Mouse (Mus musculus): ENCODE data around the gene Fhl2. TPM values are rescaled to one million over a fixed set of nuclear protein-coding genes. Genes with fewer than 3 reads are reported as not detected.

Gene Fhl2
- polyA plus RNA-seq, 1 experiment: 56.9 TPM

DNA sequence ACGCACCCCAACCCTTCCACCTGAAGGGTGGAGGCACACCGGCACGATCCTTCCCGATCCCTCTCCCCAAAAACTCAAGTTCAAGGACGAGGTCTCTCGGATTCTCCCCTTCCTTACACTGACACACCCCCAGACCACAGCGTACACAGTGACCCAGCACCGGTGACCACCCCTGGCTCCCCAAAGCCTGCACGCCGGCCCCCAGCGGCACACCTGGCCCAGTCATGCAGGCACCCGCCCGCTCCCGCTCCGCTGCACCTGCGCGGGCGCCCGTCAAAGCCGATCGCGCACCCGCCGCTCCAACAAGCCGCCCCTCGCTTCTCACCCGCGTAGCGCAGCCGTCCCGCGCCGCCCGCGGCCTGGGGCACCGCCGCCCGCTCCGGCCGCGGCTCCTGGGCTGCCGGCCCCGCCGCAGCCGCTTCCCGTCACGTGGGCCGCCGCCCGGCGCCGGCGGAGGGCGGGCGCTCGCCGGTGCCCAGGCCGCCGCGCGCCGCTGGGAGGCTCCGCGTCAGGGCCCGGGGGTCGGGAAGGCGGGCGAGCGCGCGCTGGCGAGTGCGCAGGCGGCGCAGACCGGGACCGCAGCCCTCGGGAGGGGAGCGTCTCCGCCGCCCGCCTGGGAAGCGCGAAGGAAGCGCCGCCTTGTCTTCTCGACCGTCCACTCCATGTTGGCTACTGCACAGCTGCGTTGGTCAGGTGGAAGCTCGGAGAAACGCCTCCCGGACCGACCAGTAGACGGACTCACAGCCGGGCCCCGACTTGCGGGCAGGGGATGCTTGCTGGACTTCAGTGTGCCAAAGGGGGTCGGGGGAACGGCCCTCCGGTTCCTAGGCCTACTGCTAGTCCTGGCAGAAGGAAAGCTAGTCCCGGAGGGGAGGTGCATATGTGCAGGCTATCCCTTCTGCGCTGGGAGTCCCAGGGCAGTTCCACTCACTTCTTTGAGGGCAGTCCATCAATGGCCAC is 104.4 kb downstream of the Fhl2 start:
- 1% methylated on average over 99 of the region's 102 CpGs for WGBS
- H3K36me3 ChIP-seq (ENCODE audit: control insufficient read depth, insufficient read depth, low read length): no peaks in the 10 kb centered on the region
- no peak; the same call in 1 of the 2 replicates for TF ChIP-seq POLR2A (IDR thresholded peaks at IDR 0.05; ENCODE audit: low read depth, low read length)
- TF ChIP-seq CTCF (IDR thresholded peaks at IDR 0.05; ENCODE audit: extremely low read depth, insufficient read length, insufficient replicate concordance, low read depth, low read length): no peak
- peaks cover 7% of the 10 kb centered on the region for H3K4me1 ChIP-seq (ENCODE audit: control insufficient read depth, insufficient read depth, insufficient read length, low read length)
- H3K27ac ChIP-seq (ENCODE audit: insufficient read depth, low read depth, low read length): peak overlapping the region; percentile 73
- H3K4me3 ChIP-seq (ENCODE audit: low read depth, low read length): peak overlapping the region; percentile 93
- no peaks in the 10 kb centered on the region for H3K27me3 ChIP-seq (ENCODE audit: control insufficient read depth, insufficient read depth, low read length)

DNA sequence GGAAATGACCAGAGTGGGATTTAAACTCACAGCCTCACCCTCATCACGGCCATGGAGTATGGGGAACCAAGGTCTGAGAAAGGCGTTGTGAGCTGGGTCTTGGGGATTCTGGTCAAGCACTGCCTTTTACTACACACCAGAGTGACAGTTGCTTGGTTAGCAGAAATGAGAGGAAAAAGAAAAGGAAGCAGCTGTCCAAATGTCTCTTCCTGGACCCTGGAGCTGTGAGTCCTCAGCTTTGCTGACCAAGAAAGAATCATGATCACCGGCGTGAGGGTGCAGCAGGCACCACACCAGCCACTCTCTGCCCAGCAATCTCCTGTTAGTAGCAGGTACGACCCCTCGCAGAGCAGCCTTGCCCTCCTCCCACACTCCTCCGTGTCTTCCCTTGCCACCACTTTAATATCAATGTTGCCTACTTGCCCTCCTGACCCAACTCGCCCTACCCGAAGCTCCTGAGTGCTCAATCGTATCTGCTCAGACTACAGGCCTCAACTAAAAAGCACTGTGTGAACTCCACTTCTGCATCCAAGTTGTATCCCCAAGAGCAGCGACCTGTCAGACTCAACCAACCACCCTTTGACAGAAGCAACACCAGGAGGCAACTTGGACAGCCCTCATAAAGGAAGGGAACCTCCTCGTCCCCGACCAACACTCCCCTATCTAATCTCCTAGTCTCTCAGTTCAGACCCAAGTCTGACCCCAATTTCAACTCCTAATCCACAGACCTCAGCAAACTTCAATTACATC is 105.3 kb downstream of the Fhl2 start:
- Histone ChIP-seq H3K4me1 (ENCODE audit: control insufficient read depth, insufficient read depth, insufficient read length, low read length) (peaks cover 7% of the 10 kb centered on the region), H3K36me3 (ENCODE audit: control insufficient read depth, insufficient read depth, low read length) (no peaks in the 10 kb centered on the region), H3K4me3 (ENCODE audit: low read depth, low read length) (peak overlapping the region; percentile 93), H3K27me3 (ENCODE audit: control insufficient read depth, insufficient read depth, low read length) (no peaks in the 10 kb centered on the region), H3K27ac (ENCODE audit: insufficient read depth, low read depth, low read length) (no peak overlapping the region)
- WGBS: 29% methylated on average over 13 of the region's 13 CpGs
- no peak for TF ChIP-seq CTCF (IDR thresholded peaks at IDR 0.05; ENCODE audit: extremely low read depth, insufficient read length, insufficient replicate concordance, low read depth, low read length)
- no peak for TF ChIP-seq POLR2A (IDR thresholded peaks at IDR 0.05; ENCODE audit: low read depth, low read length)

DNA sequence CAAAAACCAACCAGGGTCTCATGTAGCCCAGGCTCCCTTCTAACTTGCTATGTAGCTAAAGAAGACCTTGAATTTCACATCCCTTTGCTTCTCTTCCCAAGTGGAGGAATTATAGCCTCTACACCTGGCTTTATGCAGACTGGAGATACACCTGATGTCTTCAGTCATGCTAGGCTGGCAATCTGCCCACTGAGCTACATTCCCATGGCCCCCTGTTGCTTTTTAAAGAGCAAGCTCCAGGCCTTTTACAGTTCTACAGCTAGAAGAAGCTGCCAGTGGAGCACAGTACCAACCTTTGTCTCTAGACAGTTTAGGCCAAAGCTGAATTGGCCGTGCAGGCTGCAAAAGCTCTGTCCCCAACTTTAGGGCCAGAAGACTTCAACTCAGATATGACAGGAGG is 106.4 kb downstream of the Fhl2 start:
- Histone ChIP-seq H3K36me3 (ENCODE audit: control insufficient read depth, insufficient read depth, low read length) (no peaks in the 10 kb centered on the region), H3K27ac (ENCODE audit: insufficient read depth, low read depth, low read length) (no peak overlapping the region), H3K27me3 (ENCODE audit: control insufficient read depth, insufficient read depth, low read length) (no peaks in the 10 kb centered on the region), H3K4me1 (ENCODE audit: control insufficient read depth, insufficient read depth, insufficient read length, low read length) (peaks cover 7% of the 10 kb centered on the region), H3K4me3 (ENCODE audit: low read depth, low read length) (no peak overlapping the region)
- TF ChIP-seq POLR2A (IDR thresholded peaks at IDR 0.05; ENCODE audit: low read depth, low read length) (no peak), CTCF (IDR thresholded peaks at IDR 0.05; ENCODE audit: extremely low read depth, insufficient read length, insufficient replicate concordance, low read depth, low read length) (no peak)
- WGBS: 71% methylated on average over 1 of the region's 1 CpGs

DNA sequence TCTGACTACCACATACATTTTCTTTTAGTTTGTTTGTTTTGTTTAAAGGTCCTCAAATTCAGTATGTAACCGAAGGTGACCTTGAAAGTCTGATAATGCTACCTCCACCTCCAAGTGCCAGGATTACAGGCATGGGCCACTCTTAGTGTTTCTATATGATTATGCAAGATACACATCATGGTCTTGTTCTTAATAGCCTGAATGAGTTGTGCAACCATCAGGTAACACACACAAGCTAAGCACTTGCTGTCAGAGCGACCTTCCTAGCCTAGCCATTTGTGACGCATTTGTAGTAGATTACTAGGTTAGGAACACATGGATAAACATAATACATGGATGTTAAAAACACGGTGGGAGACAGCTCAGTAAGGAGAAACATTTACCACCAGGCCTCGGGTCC is 113.8 kb downstream of the Fhl2 start:
- TF ChIP-seq POLR2A (IDR thresholded peaks at IDR 0.05; ENCODE audit: low read depth, low read length) (no peak), CTCF (IDR thresholded peaks at IDR 0.05; ENCODE audit: extremely low read depth, insufficient read length, insufficient replicate concordance, low read depth, low read length) (no peak)
- Histone ChIP-seq H3K27me3 (ENCODE audit: control insufficient read depth, insufficient read depth, low read length) (no peaks in the 10 kb centered on the region), H3K4me1 (ENCODE audit: control insufficient read depth, insufficient read depth, insufficient read length, low read length) (no peaks in the 10 kb centered on the region), H3K4me3 (ENCODE audit: low read depth, low read length) (no peak overlapping the region), H3K36me3 (ENCODE audit: control insufficient read depth, insufficient read depth, low read length) (no peaks in the 10 kb centered on the region), H3K27ac (ENCODE audit: insufficient read depth, low read depth, low read length) (no peak overlapping the region)
- WGBS: 77% methylated on average over 5 of the region's 5 CpGs

DNA sequence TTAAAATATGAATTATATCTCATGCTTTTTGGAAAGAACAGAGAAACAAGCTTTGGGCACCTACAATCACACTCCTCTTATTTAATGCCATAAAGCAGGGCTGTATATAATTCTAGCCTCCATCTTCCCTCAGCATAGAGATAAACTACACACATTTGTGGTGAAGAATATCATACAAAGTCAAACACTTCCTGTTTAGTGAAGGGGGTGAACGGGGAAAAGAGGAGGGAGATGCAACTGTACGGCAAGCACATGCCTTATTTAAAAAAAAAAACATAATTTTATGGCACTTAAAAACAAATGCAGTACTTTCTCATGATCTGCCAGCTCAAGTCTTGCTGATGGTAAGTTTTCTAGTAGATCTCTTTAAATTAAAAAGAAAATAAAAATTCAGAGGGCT is 118.7 kb downstream of the Fhl2 start:
- peaks cover 9% of the 10 kb centered on the region for H3K36me3 ChIP-seq (ENCODE audit: control insufficient read depth, insufficient read depth, low read length)
- H3K27ac ChIP-seq (ENCODE audit: insufficient read depth, low read depth, low read length): no peak overlapping the region
- no peak overlapping the region for H3K4me3 ChIP-seq (ENCODE audit: low read depth, low read length)
- H3K27me3 ChIP-seq (ENCODE audit: control insufficient read depth, insufficient read depth, low read length): no peaks in the 10 kb centered on the region
- WGBS: 75% methylated on average over 2 of the region's 2 CpGs
- H3K4me1 ChIP-seq (ENCODE audit: control insufficient read depth, insufficient read depth, insufficient read length, low read length): no peaks in the 10 kb centered on the region
- no peak for TF ChIP-seq POLR2A (IDR thresholded peaks at IDR 0.05; ENCODE audit: low read depth, low read length)
- TF ChIP-seq CTCF (IDR thresholded peaks at IDR 0.05; ENCODE audit: extremely low read depth, insufficient read length, insufficient replicate concordance, low read depth, low read length): no peak

DNA sequence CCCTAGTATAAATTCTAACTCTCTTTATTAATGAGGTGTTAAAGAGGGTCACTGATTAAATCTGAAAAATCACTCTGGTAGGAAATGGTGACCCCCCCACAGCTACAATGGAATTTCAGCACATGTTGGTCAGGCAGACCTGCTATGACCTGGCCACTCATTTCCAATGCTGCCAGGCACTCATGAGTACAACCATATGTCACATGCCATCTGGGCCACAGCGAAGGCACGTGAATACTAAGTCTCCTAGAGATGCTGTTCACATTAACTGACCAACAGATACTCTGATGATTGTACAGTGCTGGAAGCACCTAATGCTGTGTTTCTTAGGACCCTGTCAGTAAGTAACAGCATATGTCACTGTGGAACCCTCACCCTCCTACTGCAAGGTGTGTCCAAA is 122.0 kb downstream of the Fhl2 start:
- TF ChIP-seq CTCF (IDR thresholded peaks at IDR 0.05; ENCODE audit: extremely low read depth, insufficient read length, insufficient replicate concordance, low read depth, low read length) (no peak), POLR2A (IDR thresholded peaks at IDR 0.05; ENCODE audit: low read depth, low read length) (no peak)
- 96% methylated on average over 2 of the region's 2 CpGs for WGBS
- peaks cover 9% of the 10 kb centered on the region for H3K36me3 ChIP-seq (ENCODE audit: control insufficient read depth, insufficient read depth, low read length)
- no peak overlapping the region for H3K27ac ChIP-seq (ENCODE audit: insufficient read depth, low read depth, low read length)
- H3K4me1 ChIP-seq (ENCODE audit: control insufficient read depth, insufficient read depth, insufficient read length, low read length): peaks cover 3% of the 10 kb centered on the region; the same call in 1 of the 2 replicates
- H3K4me3 ChIP-seq (ENCODE audit: low read depth, low read length): no peak overlapping the region
- no peaks in the 10 kb centered on the region for H3K27me3 ChIP-seq (ENCODE audit: control insufficient read depth, insufficient read depth, low read length)

Other genes starting within 250 kb of the Fhl2 start
- 0.09 and 0.48 TPM in 2 replicates for gene Gpr45, start 244.1 kb downstream of the Fhl2 start, polyA plus RNA-seq (2012; rRNA removed)
- gene Tgfbrap1, start 98.3 kb downstream of the Fhl2 start, polyA plus RNA-seq (2012; rRNA removed): 7.6 and 11.1 TPM in 2 replicates
- gene AI597479, start 98.3 kb downstream of the Fhl2 start, polyA plus RNA-seq (2012; rRNA removed): 0.86 and 1.6 TPM in 2 replicates
- 18.4 and 51.6 TPM in 2 replicates for gene Nck2, start 247.6 kb upstream of the Fhl2 start, polyA plus RNA-seq (2012; rRNA removed)

All from small intestine, adult 2 months (tissue).